Mouse (Mus musculus) mouse embryonic stem cell (cell line): ENCODE data around the gene Hdac6.

Experiments used
- in situ Hi-C, 2 experiments: fragments of 300-500 bp; cut with MboI; formaldehyde crosslinking; loops; 1 replicate in 1 of 2; 3 replicates in 1 of 2; pipeline ENCODE4 v1.14.3; 2019 to 2020; ENCODE audit warnings: low sequenced_read_pairs in 2 of 2, low pct_unique_long_range_greater_than_20kb in 1 of 2, mixed read lengths in 1 of 2; ENCODE audit not compliant: unreplicated experiment in 1 of 2

The Hdac6 gene

DNA sequence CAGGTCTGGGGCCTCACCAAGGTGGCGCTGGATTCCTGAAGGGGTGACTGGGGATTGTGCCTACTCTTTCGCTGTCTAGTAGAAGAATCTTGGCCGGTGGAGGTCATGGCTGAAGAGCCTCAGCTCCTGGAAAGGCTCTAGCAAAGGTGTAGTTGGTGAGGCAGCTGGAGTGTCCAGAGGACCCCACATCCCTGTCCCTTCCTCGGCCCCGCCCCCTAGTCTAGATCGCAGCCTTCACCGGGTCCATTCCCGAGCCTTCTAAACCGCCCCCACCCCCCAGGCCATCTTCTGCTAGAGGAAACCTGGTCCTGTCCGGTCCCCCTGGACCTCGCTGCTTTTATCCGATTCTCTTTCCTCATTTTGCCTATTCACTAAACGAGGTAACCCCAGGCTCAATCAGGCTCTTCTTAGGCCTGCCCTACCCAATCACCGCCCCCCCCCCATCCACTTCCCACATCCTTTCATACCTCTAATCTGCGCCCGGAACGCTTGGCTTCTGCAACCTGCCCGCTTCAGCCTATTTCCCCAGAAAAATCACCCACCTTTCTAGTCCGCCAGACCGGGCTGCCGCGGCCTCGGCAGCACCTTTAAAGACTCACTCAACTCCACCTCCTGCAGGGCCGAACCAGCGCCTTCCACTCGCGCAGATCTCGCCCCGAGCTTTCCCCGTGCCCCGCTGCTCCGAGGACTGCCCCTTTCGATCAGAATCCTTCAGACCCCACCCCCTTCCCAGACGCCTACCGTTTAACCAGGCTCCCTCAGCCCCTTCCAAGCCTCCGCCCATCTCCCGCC lies at the start of gene Hdac6:
Gene Hdac6 (minus strand): TSS at position 782 of the 792 bp plus-strand sequence.
- in situ Hi-C loops = no loop called here

DNA sequence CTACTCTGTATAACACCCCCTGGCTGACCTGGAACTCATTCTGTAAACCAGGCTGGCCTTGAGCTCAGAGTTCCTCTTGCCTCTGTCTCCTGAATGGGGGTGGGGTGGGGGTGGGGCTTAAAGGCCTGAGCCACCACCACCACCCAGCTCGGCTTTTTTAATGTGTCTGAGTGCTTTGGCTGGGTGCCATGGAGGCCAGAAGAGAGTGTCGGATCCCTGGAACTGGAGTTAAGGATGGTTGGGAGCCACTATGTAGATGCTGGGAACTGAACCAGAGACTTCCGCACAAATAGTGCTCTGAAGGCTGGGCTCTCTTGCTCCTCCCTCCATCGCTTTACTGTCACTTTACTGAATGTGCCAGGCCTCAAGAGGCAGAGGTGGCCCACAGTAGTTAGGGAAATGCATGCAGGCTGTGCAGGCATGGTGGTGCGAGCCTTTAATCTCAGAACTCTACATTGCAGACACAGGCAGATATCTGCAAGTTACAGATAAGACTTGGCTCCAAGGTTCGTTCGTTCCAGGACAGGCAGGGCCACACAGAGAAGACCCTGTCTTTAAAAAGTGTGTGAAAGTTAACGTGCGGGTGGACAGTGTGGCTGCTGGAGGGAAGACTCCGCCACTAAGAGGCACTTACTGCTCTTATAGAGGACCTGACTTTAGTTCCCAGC lies 45.5 kb upstream of the Hdac6 start:
- in situ Hi-C loops = no loop called here

DNA sequence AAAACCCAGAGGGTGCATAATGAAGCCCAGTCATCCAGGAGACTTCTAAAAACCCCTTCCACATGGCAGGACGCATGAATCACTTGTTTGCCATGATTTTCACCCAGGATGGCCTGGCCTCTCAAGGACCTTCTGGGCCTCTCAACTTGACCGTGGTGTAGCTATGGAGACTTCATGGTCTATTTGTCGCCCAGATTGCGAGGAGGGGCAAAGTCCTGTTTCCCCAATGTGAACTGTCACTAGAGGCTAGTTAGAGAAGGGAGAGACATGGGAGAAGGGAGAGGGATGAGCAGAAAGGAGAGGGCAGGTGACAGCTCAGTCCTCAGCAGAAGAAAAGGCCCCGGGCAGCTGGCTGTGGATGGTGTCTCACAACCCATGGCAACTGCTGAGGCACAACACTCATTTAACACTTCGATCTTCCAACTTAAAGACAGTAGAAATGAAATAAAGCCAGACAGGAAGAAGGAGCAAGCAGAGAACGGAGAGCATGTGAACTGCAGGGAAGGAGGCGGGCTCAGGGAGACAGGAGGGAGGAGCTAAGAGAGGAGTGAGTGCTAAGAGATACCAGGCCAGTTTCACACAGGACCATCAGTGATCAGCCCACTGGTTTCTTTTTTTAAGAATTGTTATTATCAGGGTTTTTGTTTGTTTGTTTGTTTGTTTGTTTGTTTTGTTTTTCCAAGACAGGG lies 44.8 kb upstream of the Hdac6 start:
- in situ Hi-C loops = no loop called here

DNA sequence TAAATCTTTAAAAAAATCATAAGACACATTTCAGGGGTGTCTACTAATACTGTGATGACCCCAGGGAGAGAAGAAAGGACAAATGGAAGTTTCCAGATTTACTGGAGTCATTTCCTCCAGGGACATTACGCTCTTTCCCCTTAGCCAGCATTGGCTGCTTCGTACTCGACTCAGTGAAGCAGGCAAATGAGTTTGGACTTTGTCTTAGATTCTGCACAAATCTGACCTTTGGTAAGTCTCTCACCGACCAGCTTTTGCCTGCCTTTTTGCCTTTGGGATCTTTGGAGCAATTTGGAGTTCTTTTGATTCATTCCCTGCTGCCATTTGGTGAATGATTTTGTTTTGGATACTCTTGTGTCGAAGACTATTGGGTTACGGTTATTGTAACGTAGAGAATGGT lies 33.7 kb upstream of the Hdac6 start:
- in situ Hi-C loops = no loop called here

DNA sequence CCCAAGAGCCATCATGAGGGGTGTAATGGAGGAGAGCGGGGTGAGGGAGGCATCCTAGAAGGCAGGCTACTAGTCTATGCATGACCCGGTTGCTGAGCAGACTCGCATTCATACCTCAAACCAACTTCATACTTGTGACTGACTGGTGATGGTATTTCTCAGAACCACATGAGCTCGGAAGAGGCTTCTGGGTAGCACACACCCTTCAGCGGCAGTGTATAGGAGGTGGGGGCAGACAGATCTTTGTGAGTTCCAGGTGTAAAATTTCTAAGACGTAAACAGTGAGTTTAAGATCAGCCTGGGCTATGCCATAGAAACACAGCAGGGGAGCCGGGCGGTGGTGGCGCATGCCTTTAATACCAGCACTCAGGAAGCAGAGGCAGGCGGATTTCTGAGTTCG lies 30.2 kb upstream of the Hdac6 start, which contains the start of gene Gata1:
Gene Gata1 (minus strand): TSS at position 180 of the 400 bp plus-strand sequence.
- in situ Hi-C loops = no loop called here

DNA sequence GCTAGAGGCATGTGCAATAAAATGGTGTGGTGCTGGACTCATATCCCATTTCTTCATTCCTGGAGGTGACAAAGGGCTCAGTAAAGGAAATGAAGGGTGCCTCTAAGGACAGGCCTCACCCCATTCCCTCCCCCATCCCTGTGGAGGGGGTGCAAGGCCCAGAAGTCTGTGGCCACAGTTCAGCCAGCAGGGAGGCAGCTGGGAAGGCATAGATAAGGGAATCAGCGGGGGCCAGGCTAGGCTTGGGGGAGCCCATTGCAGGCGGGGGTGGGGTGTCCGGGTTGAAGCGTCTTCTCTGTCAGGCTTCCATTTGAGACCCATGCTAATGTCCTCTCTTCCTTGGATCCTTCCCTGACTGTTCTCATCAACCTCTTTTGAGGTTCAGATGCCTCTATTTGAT lies 23.6 kb upstream of the Hdac6 start:
- in situ Hi-C loops = no loop called here

DNA sequence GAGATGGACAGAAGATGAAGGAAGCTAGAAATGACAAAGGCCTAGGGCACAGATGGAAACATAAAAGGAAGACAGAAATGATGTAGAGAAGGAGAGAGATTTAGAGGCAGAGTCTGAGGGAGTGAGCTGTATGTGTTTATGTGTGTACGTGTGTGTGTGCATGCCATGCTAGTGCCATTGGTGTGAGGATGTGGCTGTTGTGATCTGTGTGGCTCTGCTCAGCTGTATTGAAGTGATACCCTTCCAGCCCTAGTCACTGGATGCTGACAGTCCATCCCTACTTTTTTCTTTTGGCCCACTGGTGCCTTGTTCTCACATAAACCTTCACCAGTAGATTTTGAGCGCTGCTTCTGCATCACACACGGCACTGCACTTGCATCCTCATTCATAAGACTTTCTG lies 21.2 kb upstream of the Hdac6 start:
- in situ Hi-C loops = no loop called here

DNA sequence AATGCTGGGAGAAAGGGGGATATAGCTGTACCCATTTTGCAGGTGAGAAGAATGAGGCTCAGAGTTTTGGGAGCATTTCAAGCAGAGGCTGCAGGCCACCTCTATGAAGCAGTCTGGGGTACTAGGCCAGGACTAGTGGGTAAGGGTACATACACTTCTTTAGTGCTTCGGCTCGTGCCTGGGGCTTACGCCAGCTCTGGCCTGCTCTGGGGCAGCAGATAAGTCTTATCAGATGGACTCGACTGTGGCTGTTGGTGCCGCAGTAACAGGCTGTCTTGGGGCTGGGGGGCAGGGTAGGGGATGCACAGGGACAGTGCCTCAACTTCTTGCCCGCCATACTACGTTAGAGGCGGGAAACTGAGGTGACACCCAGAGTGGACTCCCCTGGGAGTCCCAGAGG lies 20.5 kb upstream of the Hdac6 start:
- in situ Hi-C loops = no loop called here

DNA sequence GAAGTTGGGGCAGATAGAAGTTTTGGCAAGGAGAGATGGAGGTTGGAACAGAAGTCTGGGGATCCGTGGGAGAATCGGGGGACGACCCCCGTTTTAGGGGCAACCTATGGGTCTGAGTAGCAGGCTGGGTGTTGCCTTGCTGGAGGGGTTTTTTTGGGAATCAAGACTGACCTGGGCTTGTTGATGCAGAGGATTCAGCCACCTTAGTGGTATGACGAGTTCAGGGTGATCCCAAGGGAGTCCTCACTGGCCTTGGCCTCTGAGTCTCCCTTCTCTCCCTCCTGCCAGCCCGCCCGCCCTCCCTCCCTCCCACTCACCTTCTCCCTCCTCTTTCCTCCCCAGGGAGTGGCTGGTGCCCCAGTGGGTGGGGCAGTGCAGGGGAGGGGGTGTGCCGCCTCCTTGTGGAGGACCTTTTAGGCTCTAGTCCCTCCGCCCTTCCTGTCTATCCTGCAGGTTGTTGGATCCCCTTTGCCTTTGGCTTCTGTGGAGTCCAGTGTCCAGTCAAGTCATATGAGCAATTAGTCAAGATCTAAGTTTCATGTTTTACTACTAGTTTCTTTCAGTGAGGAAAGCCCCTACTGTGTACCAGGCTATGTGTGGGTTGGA lies 20.0 kb upstream of the Hdac6 start:
- in situ Hi-C loops = no loop called here

DNA sequence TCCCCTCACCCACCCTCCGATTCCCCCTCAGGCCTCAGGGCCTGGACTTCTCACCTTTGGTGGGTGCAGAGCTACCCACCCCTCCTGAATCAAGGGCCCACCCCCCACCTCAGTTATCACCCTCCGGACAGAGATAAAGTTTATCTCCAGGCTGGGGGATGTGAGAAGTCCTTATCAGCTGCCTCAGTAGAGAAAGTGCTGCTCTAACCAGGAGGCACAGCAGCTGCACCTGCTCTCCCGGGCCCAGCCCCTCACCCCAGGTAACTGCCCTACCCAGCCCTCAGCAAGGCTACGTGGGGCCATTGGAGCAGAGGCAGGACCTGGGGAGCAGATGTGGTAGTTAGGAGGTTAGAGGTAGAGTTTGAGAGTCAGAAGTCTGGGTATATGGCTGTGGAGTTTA lies 18.5 kb upstream of the Hdac6 start:
- in situ Hi-C loops = no loop called here

DNA sequence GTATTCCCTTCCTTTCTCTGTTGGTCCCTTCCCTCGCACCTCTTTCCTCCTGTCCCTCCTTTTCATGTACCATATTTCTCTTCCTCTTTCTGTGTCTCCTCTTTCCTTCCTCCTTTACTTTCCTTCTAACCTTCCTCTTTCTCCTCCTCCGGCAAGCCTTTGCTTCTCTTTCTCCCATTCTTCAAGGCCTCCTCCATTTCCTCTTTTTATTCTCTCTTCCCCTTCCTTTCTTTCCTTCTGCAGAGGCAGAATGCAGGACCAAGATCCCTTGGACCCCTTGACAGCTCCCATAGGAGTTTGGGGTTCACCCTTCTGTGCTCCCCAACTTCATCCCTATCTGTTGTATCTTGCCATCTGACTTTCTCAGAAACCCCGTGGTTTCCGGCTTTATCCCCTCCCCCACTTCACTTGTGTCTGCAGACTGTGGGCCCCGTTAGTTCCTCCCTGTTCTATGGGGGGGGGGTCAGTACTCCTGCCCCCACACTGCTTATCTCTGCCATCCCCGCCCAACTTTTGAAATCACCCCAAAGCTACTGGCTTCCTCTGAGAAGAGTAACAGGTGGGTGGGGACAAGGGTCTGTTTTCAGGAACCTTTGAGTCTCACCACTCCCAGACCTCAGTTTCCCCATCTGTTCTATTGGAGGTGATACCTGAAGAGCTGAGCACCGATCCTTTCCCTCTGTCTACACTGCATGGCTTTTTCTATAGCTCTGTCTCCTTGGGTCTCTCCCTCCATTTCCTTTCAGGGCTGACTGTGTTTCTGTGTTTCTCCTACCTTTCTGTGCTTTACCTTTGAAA lies 16.3 kb upstream of the Hdac6 start:
- in situ Hi-C loops = no loop called here

DNA sequence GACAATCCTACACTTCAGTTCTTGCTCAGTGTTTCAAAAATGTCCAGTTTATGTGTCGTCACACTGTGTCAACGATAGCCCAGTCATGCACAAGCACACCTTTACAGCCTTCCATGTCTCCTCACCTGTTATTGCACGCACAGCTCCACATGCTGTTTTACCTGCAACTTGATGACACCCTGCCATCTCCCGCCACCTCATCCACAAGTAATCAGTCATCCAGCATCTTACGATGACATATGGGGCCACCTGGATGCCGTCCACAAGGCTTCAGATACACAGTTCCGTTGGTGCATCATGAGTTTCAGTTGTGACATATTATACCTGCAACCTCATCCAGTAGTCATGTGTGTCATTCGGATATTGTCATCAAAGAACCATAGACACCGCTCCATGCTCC lies 11.2 kb upstream of the Hdac6 start:
- in situ Hi-C loops = no loop called here

DNA sequence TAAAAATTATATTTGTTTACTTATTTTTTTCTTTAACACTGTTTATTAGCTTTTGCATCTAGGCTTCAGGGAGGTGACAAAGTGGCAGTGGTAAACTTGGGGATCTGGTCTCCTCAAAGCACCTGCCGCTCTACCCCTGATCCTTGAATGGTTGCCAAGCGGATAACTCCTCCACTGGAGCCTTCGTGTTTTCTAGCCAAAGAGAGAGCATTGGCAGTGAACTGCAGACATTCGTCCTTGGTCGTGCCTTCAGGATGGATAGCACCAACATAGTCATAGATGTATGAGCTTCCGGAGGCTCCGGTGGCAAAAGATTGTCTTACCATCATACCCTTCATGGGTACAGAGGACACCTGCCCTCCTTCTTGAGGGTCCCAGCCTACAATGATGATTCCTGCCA lies 2.4 kb upstream of the Hdac6 start:
- in situ Hi-C loops = no loop called here

DNA sequence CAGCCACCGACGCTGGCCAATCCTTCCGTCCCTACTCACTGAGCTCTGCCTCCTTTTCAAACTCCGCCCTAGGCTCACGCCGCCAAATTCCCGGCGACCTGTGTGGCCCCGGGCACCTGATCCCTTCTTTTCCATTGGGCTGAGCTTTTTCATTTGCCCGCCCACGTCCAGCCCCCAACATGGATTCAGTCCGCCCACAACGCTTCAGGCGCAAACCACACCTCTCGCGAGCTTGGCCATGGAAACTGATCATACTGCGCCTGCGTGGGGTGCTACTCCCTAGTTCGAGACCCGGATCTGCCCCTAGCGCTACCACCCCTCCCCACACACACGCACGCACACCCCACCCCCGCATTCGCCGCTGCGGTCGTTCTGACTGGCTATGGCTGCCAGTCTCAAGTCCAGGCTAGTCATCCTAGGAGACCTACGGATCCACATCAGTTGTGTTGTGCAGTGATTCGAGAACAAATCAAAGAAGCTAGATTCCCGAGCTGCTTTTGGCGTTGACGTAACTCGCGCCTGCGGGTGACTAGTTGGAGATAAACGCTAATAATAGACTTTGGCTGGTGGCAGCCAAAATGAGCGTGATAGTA lies 307 bp upstream of the Hdac6 start:
- in situ Hi-C loops = no loop called here

DNA sequence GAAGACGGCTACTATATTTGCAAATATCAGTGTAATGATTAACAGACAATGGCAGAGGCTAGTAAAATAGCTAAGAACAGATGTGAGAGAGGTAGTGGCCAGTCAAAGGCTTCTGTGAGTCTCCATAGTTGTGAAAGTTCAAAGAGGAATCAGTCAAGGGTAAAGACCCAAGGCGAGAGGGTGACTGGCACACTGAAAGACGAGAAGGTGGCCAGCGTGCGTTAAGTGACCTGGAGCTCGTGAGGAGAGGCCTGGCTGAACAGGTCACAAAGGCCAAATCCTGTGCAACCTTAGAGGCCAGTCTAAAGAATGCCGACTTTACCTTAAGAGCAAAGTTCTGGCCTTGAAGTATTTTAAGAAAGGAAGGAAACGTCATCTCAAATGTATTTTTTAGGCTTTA lies 2.1 kb downstream of the Hdac6 start:
- in situ Hi-C loops = no loop called here

DNA sequence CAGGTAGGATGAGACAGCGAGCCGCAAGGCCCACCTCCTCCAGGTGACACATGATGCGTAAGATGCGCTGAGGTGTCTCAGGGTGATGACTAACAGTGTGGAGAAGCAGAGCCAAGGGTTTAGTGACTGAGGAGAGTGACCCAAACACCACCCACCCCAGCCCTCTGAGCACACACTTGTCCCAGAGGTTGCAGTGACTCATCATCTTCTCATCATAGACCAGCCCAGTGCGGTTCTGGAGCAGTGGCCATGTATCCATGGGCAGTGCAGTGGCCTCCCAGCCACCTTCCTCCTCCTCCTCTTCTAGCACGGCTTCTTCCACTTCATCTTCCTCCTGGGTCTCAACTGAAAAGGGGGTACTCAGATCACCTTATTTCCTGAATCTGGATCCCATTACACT lies 10.0 kb downstream of the Hdac6 start:
- in situ Hi-C loops = no loop called here

DNA sequence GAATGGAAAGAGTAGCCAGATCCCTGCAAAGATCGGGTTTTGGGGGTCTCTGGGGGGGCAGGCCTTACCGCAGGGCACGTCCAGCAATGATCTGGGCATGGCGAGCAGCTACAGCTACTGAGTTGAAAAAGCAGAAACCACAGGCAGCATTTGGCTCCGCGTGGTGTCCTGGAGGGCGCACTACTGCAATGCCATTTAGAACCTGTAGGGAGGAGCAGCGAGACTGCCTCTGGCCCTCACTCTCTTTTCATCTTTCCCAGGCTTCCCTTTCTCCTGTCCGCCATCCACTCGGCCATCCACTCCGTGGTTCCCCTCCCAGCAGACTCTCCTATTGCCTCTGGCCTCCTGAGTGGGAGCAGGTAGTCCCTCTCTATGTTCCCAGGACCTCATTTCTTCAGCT lies 10.8 kb downstream of the Hdac6 start:
- in situ Hi-C loops = no loop called here

DNA sequence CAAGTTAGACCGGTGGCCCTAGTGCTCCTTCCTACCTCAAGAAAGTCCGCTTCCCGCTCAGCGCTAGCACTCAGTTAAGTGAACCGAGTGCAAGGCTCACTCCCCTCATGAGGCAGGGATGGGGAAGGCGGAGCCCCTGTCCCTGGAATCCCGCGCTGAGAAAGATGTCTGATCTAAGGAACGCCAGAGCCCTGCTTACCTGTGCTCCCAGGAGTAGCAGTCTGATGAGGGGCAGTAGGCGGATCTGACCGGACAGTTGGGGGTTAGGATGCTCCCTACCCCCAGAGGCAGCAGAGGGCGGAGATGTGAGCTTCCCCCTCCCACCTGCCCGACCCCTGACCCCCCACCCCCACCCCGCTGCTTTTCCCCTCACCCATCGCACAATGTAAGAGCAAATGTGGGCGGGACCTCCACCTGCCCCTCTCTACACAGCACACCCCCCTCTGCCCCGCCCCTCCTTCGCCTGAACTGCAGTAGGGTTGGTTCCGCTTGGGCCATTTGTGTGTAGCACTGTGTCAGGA lies 19.4 kb downstream of the Hdac6 start, which contains the start of gene Eras:
Gene Eras (minus strand): TSS at position 338 of the 521 bp plus-strand sequence.
- in situ Hi-C loops = loop anchor here in 1 of 2 experiments (10.0 kb wide), 1 partner anchor 176 kb away; no protein-coding TSS in a partner anchor
